In genomic region chr17:24848600-24849031, GRCm38 (mm10) we compare ENCODE assay signal across 8 mouse cellular contexts. TPM values are rescaled to one million over a fixed set of nuclear protein-coding genes. Genes with fewer than 3 reads are reported as not detected.
DNase-seq lines count a peak whose midpoint lies in the region; ATAC-seq lines count a peak whose summit lies in the region.

No protein-coding gene starts in this region.

- H3K9me3 ChIP-seq in hindbrain, embryonic 14.5 days (ENCODE audit: control insufficient read depth, low read length): no peaks in the 10 kb centered on the region
- H3K9me3 ChIP-seq in liver, embryonic 13.5 days (replicated peaks): no peaks in the 10 kb centered on the region

- peaks cover 20% of the 10 kb centered on the region for H3K4me1 ChIP-seq in hindbrain, embryonic 14.5 days (replicated peaks; ENCODE audit: control insufficient read depth, insufficient read depth, low read length)
- peaks cover 43% of the 10 kb centered on the region for H3K4me1 ChIP-seq in liver, embryonic 13.5 days (replicated peaks)

- ATAC-seq in hindbrain, embryonic 14.5 days (ENCODE audit: low FRiP score): no peak
- ATAC-seq in liver, embryonic 13.5 days (ENCODE audit: low read depth): peak; percentile 60

- H3K4me2 ChIP-seq in hindbrain, embryonic 14.5 days (replicated peaks): peak overlapping the region; percentile 94
- peak overlapping the region; percentile 85 for H3K4me2 ChIP-seq in liver, embryonic 13.5 days

- DNase-seq in spleen, adult 12 weeks (ENCODE audit: low spot score): peak; percentile 42
- DNase-seq in spleen, adult 18-20 months: no peak
- no peak for DNase-seq in hindbrain, embryonic 14.5 days (ENCODE audit: low spot score)
- DNase-seq in liver, embryonic 13.5 days: peak; percentile 68
- no peak for DNase-seq in cerebellum, adult 18-20 months
- no peak for DNase-seq in urinary bladder, postnatal 14 days (ENCODE audit: low spot score)
- no peak for DNase-seq in ovary, postnatal 10 days (ENCODE audit: low spot score)
- no peak for DNase-seq in gastrocnemius, adult 18-20 months (ENCODE audit: low spot score)

- H3K9ac ChIP-seq in hindbrain, embryonic 14.5 days: 0 out of 2 replicates have a peak overlapping the region, but pooled peaks have one; percentile 81
- H3K9ac ChIP-seq in liver, embryonic 13.5 days: peak overlapping the region; percentile 96

- H3K27me3 ChIP-seq in hindbrain, embryonic 14.5 days (ENCODE audit: control insufficient read depth, insufficient read depth, low read length): no peaks in the 10 kb centered on the region
- 0 out of 2 replicates have a peak, but pooled peaks cover 4% of the 10 kb centered on the region for H3K27me3 ChIP-seq in liver, embryonic 13.5 days

- peaks cover 10% of the 10 kb centered on the region for H3K36me3 ChIP-seq in hindbrain, embryonic 14.5 days (replicated peaks; ENCODE audit: control insufficient read depth, insufficient read depth)
- H3K36me3 ChIP-seq in liver, embryonic 13.5 days: peaks cover 12% of the 10 kb centered on the region

- H3K27ac ChIP-seq in hindbrain, embryonic 14.5 days: no peak overlapping the region
- peak overlapping the region; percentile 99 for H3K27ac ChIP-seq in liver, embryonic 13.5 days

- H3K4me3 ChIP-seq in hindbrain, embryonic 14.5 days (replicated peaks; ENCODE audit: low read length): peak overlapping the region; percentile 63
- H3K4me3 ChIP-seq in liver, embryonic 13.5 days (replicated peaks): peak overlapping the region; percentile 91

RNA-seq across cellular contexts. Expression of gene Fahd1, which starts 1.5 kb away (rescaled TPM):
- 22.4 and 23.3 TPM in 2 replicates for polyA plus RNA-seq in hindbrain, embryonic 14.5 days (2014; fragmentation: Nextera tagmentation; extraction: Ambion mirVana)
- polyA plus RNA-seq in liver, embryonic 13.5 days (2015; fragmentation: Nextera tagmentation; extraction: Ambion mirVana): 34.6 and 34.9 TPM in 2 replicates
- 10 to 100 TPM; 45.2 to 48.3 TPM for total RNA-seq in gastrocnemius, adult 18-20 months (2021)

RNA-seq across cellular contexts. Expression of gene Hagh, which starts 8.7 kb away (rescaled TPM):
- 71.5 and 73.0 TPM in 2 replicates for polyA plus RNA-seq in hindbrain, embryonic 14.5 days (2014; fragmentation: Nextera tagmentation; extraction: Ambion mirVana)
- polyA plus RNA-seq in liver, embryonic 13.5 days (2015; fragmentation: Nextera tagmentation; extraction: Ambion mirVana): 79.5 and 83.1 TPM in 2 replicates
- total RNA-seq in gastrocnemius, adult 18-20 months (2021): 10 to 100 TPM; 67.9 to 72.7 TPM

RNA-seq across cellular contexts. Expression of gene Igfals, which starts 17.2 kb away (rescaled TPM):
- polyA plus RNA-seq in hindbrain, embryonic 14.5 days (2014; fragmentation: Nextera tagmentation; extraction: Ambion mirVana): 0.09 TPM in 1 of 2 replicates, not detected in the other
- 5.1 and 6.0 TPM in 2 replicates for polyA plus RNA-seq in liver, embryonic 13.5 days (2015; fragmentation: Nextera tagmentation; extraction: Ambion mirVana)
- 1 to 10 TPM; 2.2 to 2.6 TPM for total RNA-seq in gastrocnemius, adult 18-20 months (2021)

RNA-seq across cellular contexts. Expression of gene Nubp2, which starts 37.5 kb away (rescaled TPM):
- polyA plus RNA-seq in hindbrain, embryonic 14.5 days (2014; fragmentation: Nextera tagmentation; extraction: Ambion mirVana): 67.4 and 72.8 TPM in 2 replicates
- 89.3 and 93.2 TPM in 2 replicates for polyA plus RNA-seq in liver, embryonic 13.5 days (2015; fragmentation: Nextera tagmentation; extraction: Ambion mirVana)
- total RNA-seq in gastrocnemius, adult 18-20 months (2021): 10 to 100 TPM; 11.0 to 11.1 TPM

RNA-seq across cellular contexts. Expression of gene Spsb3, which starts 37.8 kb away (rescaled TPM):
- 75.0 and 82.0 TPM in 2 replicates for polyA plus RNA-seq in hindbrain, embryonic 14.5 days (2014; fragmentation: Nextera tagmentation; extraction: Ambion mirVana)
- 37.9 and 38.4 TPM in 2 replicates for polyA plus RNA-seq in liver, embryonic 13.5 days (2015; fragmentation: Nextera tagmentation; extraction: Ambion mirVana)
- 10 to 100 TPM; 29.7 to 37.9 TPM for total RNA-seq in gastrocnemius, adult 18-20 months (2021)

Comparison
In these comparisons a context has a peak if more than half of its experiments do, and no peak if none do; other contexts are left out.
1. DNase-seq: peak in spleen, adult 12 weeks (single experiment) and liver, embryonic 13.5 days (single experiment); none in spleen, adult 18-20 months (0 of 2), hindbrain, embryonic 14.5 days (single experiment), cerebellum, adult 18-20 months (0 of 2), urinary bladder, postnatal 14 days (single experiment), ovary, postnatal 10 days (single experiment) and gastrocnemius, adult 18-20 months (single experiment).